In genomic region chr13:23464224-23464637, GRCm38 (mm10) we compare ENCODE assay signal across 9 mouse cellular contexts. TPM values are rescaled to one million over a fixed set of nuclear protein-coding genes. Genes with fewer than 3 reads are reported as not detected.
A peak's percentile ranks its signal among the peaks of the same experiment; 100 is the strongest.
DNase-seq lines count a peak whose midpoint lies in the region; ATAC-seq and TF ChIP-seq lines count a peak whose summit lies in the region.
"Had no signal": no experiment of that assay in that cellular context is flagged by ENCODE, and none has a peak within 500 bp of the region (broad histone marks: within the 10 kb centered on the region; RNA-seq: fewer than 3 reads in every experiment).

No protein-coding gene starts in this region.

- no peak for TF ChIP-seq POLR2A in cerebellum, adult 2 months (IDR thresholded peaks at IDR 0.05; ENCODE audit: borderline replicate concordance, insufficient read depth, low read length)

- no peaks in the 10 kb centered on the region for H3K27me3 ChIP-seq in cerebellum, adult 2 months (ENCODE audit: control insufficient read depth, insufficient read depth, low read length)
- no peaks in the 10 kb centered on the region for H3K27me3 ChIP-seq in forebrain, postnatal 0 days (ENCODE audit: insufficient read depth, low read length)
- no peaks in the 10 kb centered on the region for H3K27me3 ChIP-seq in intestine, embryonic 16.5 days (replicated peaks; ENCODE audit: control insufficient read depth, insufficient read depth, low read length)
- no peaks in the 10 kb centered on the region for H3K27me3 ChIP-seq in lung, embryonic 16.5 days (ENCODE audit: control insufficient read depth, insufficient read depth, low read depth, low read length)

- H3K9ac ChIP-seq in forebrain, postnatal 0 days, result peak overlapping the region; percentile 59
- H3K9ac ChIP-seq in intestine, embryonic 16.5 days (ENCODE audit: low read depth, low read length), result peak overlapping the region; percentile 70
- H3K9ac ChIP-seq in lung, embryonic 16.5 days (ENCODE audit: low read length), result peak overlapping the region; percentile 67

- no peaks in the 10 kb centered on the region for H3K9me3 ChIP-seq in forebrain, postnatal 0 days (ENCODE audit: low read length)
- no peaks in the 10 kb centered on the region for H3K9me3 ChIP-seq in intestine, embryonic 16.5 days (ENCODE audit: control insufficient read depth, low read length)
- H3K9me3 ChIP-seq in lung, embryonic 16.5 days (ENCODE audit: control insufficient read depth, low read length), result no peaks in the 10 kb centered on the region

- WGBS in cerebellum, adult 2 months, result 1% methylated on average over 29 of the region's 29 CpGs
- 2% methylated on average over 29 of the region's 29 CpGs for WGBS in forebrain, postnatal 0 days
- WGBS in intestine, embryonic 16.5 days, result under 1% methylated on average over 29 of the region's 29 CpGs
- 1% methylated on average over 29 of the region's 29 CpGs for WGBS in lung, embryonic 16.5 days

- ATAC-seq in forebrain, postnatal 0 days, result peak; percentile 33; the same call in 1 of the 2 replicates
- ATAC-seq in intestine, embryonic 16.5 days, result peak; percentile 41
- ATAC-seq in lung, embryonic 16.5 days (ENCODE audit: low read depth), result peak; percentile 60

- peak overlapping the region; percentile 74 for H3K4me3 ChIP-seq in cerebellum, adult 2 months (replicated peaks; ENCODE audit: insufficient read depth, low read depth, low read length)
- H3K4me3 ChIP-seq in forebrain, postnatal 0 days (ENCODE audit: low read depth, low read length), result peak overlapping the region; percentile 60
- peak overlapping the region; percentile 64 for H3K4me3 ChIP-seq in intestine, embryonic 16.5 days (ENCODE audit: low read length)
- peak overlapping the region; percentile 69 for H3K4me3 ChIP-seq in lung, embryonic 16.5 days (ENCODE audit: low read length)

- no peaks in the 10 kb centered on the region for H3K4me1 ChIP-seq in cerebellum, adult 2 months (ENCODE audit: control insufficient read depth, insufficient read depth, low read length)
- no peaks in the 10 kb centered on the region; the same call in 1 of the 2 replicates for H3K4me1 ChIP-seq in forebrain, postnatal 0 days (ENCODE audit: insufficient read depth)
- peaks cover 19% of the 10 kb centered on the region for H3K4me1 ChIP-seq in intestine, embryonic 16.5 days (ENCODE audit: control insufficient read depth, insufficient read depth, low read length)
- H3K4me1 ChIP-seq in lung, embryonic 16.5 days (replicated peaks; ENCODE audit: control insufficient read depth, insufficient read depth, low read length), result peaks cover 21% of the 10 kb centered on the region

- no peak for TF ChIP-seq CTCF in cerebellum, adult 2 months (IDR thresholded peaks at IDR 0.05; ENCODE audit: borderline replicate concordance, insufficient read depth, low read depth, low read length)
- TF ChIP-seq CTCF in forebrain, postnatal 0 days (IDR thresholded peaks at IDR 0.05; ENCODE audit: low read depth), result peak; percentile 9; the same call in 1 of the 2 replicates

- H3K27ac ChIP-seq in cerebellum, adult 2 months (ENCODE audit: insufficient read depth, low read length), result no peak overlapping the region
- H3K27ac ChIP-seq in forebrain, postnatal 0 days (ENCODE audit: low read depth, low read length), result no peak overlapping the region
- no peak overlapping the region for H3K27ac ChIP-seq in intestine, embryonic 16.5 days (ENCODE audit: low read length)
- no peak overlapping the region for H3K27ac ChIP-seq in lung, embryonic 16.5 days (ENCODE audit: low read length)

- peak; percentile 26 for DNase-seq in 3T3-L1 (ENCODE audit: low read depth, low spot score)
- peak; percentile 53 for DNase-seq in CD4-positive, CD25-positive, alpha-beta regulatory T cell, adult 2 months (ENCODE audit: low read depth, low spot score)
- peak; percentile 56 to 68 for DNase-seq in cerebellum, adult 2 months
- DNase-seq in forebrain, postnatal 0 days, result no peak
- peak; percentile 71 for DNase-seq in retina, embryonic 14.5 days (ENCODE audit: low spot score)
- DNase-seq in gastrocnemius, adult 8-10 months (ENCODE audit: low spot score in 2 of 2), result no peak

- no peaks in the 10 kb centered on the region for H3K36me3 ChIP-seq in forebrain, postnatal 0 days (ENCODE audit: insufficient read depth)
- H3K36me3 ChIP-seq in intestine, embryonic 16.5 days (ENCODE audit: control insufficient read depth, insufficient read depth, low read length), result no peaks in the 10 kb centered on the region
- no peaks in the 10 kb centered on the region for H3K36me3 ChIP-seq in lung, embryonic 16.5 days (ENCODE audit: control insufficient read depth, insufficient read depth, low read length)

- H3K4me2 ChIP-seq in forebrain, postnatal 0 days (ENCODE audit: low read depth), result peak overlapping the region; percentile 87
- peak overlapping the region; percentile 88 for H3K4me2 ChIP-seq in intestine, embryonic 16.5 days (ENCODE audit: low read depth, low read length)
- peak overlapping the region; percentile 95 for H3K4me2 ChIP-seq in lung, embryonic 16.5 days (ENCODE audit: low read depth, low read length)

RNA-seq across cellular contexts. Expression of gene Btn1a1, which starts 1.5 kb away (rescaled TPM):
- polyA plus RNA-seq in cerebellum, adult 2 months (2012; rRNA removed), result 0.21 and 0.32 TPM in 2 replicates
- total RNA-seq in forebrain, postnatal 0 days (2014; rRNA removed), result 0.08 and 0.33 TPM in 2 replicates
- 0.12 TPM in 1 of 2 replicates, not detected in the other for polyA plus RNA-seq in forebrain, postnatal 0 days (2015; fragmentation: Nextera tagmentation; extraction: Ambion mirVana)
- polyA plus RNA-seq in intestine, embryonic 16.5 days (2015; fragmentation: Nextera tagmentation; extraction: Ambion mirVana), result 0.07 and 0.11 TPM in 2 replicates
- polyA plus RNA-seq in lung, embryonic 16.5 days (2015; fragmentation: Nextera tagmentation; extraction: Ambion mirVana), result 0.06 and 0.10 TPM in 2 replicates
- total RNA-seq in gastrocnemius, adult 8-10 months (2022), result not detected
- total RNA-seq: gastrocnemius, postnatal 4 days had no signal

RNA-seq across cellular contexts. Expression of gene Btn2a2, which starts 24.4 kb away (rescaled TPM):
- 0.20 and 0.21 TPM in 2 replicates for polyA plus RNA-seq in cerebellum, adult 2 months (2012; rRNA removed)
- total RNA-seq in forebrain, postnatal 0 days (2014; rRNA removed), result not detected in 2 replicates
- polyA plus RNA-seq in forebrain, postnatal 0 days (2015; fragmentation: Nextera tagmentation; extraction: Ambion mirVana), result 0.10 TPM in 1 of 2 replicates, not detected in the other
- 0.12 TPM in 2 replicates for polyA plus RNA-seq in intestine, embryonic 16.5 days (2015; fragmentation: Nextera tagmentation; extraction: Ambion mirVana)
- polyA plus RNA-seq in lung, embryonic 16.5 days (2015; fragmentation: Nextera tagmentation; extraction: Ambion mirVana), result 0.20 and 0.28 TPM in 2 replicates
- total RNA-seq in gastrocnemius, adult 8-10 months (2022), result not detected

RNA-seq across cellular contexts. Expression of gene Abt1, which starts 40.6 kb away (rescaled TPM):
- 9.8 and 10.7 TPM in 2 replicates for polyA plus RNA-seq in cerebellum, adult 2 months (2012; rRNA removed)
- total RNA-seq in forebrain, postnatal 0 days (2014; rRNA removed), result 6.5 and 8.2 TPM in 2 replicates
- polyA plus RNA-seq in forebrain, postnatal 0 days (2015; fragmentation: Nextera tagmentation; extraction: Ambion mirVana), result 7.7 and 8.2 TPM in 2 replicates
- 10.2 and 11.2 TPM in 2 replicates for polyA plus RNA-seq in intestine, embryonic 16.5 days (2015; fragmentation: Nextera tagmentation; extraction: Ambion mirVana)
- 11.8 and 12.3 TPM in 2 replicates for polyA plus RNA-seq in lung, embryonic 16.5 days (2015; fragmentation: Nextera tagmentation; extraction: Ambion mirVana)
- total RNA-seq in gastrocnemius, adult 8-10 months (2022), result 1 to 10 TPM; 3.2 to 4.8 (median 4.0) TPM

Comparison
In these comparisons a context has a peak if more than half of its experiments do, and no peak if none do; other contexts are left out.
1. DNase-seq: peak in 3T3-L1 (single experiment), CD4-positive, CD25-positive, alpha-beta regulatory T cell, adult 2 months (single experiment), cerebellum, adult 2 months (2 of 2) and retina, embryonic 14.5 days (single experiment); none in forebrain, postnatal 0 days (single experiment) and gastrocnemius, adult 8-10 months (0 of 2).
2. Peak in every context shown above with its lines, with median percentiles within 50 percentile points of each other: H3K4me3 ChIP-seq, ATAC-seq, H3K4me2 ChIP-seq and H3K9ac ChIP-seq.